Comparison of ENCODE assay signal across 9 mouse cellular contexts in the genomic region with DNA sequence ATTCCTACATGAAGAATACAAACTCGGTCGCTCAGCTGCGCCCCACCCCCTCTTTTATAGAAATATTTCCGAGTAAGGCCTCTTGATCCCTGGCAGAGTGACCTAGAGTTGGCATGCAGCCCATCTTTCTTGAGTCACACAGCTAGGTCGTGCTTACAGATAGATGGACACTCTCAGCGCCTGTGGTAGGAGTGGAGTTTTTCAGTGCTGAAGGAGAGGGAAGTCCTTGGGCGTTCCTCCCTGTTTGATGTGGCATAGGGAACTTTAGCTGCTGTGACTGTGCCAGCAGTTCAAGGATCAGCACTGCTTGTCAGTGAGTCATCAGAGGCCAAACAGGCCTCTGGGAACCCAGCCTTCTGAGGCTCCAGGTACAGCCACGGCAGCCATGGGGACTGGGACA. TPM values are rescaled to one million over a fixed set of nuclear protein-coding genes. Genes with fewer than 3 reads are reported as not detected.
A peak's percentile ranks its signal among the peaks of the same experiment; 100 is the strongest.
DNase-seq lines count a peak whose midpoint lies in the region; ATAC-seq and TF ChIP-seq lines count a peak whose summit lies in the region.
"Had no signal": no experiment of that assay in that cellular context is flagged by ENCODE, and none has a peak within 500 bp of the region (broad histone marks: within the 10 kb centered on the region; RNA-seq: fewer than 3 reads in every experiment).

No protein-coding gene starts in this region.

- H3K27me3 ChIP-seq in kidney, embryonic 15.5 days, result peaks cover 17% of the 10 kb centered on the region
- H3K27me3 ChIP-seq in midbrain, embryonic 11.5 days (ENCODE audit: control insufficient read depth, insufficient read depth, low read length), result no peaks in the 10 kb centered on the region

- H3K27ac ChIP-seq in kidney, embryonic 15.5 days, result no peak overlapping the region
- no peak overlapping the region for H3K27ac ChIP-seq in layer of hippocampus, adult 2 months
- no peak overlapping the region for H3K27ac ChIP-seq in midbrain, embryonic 11.5 days (ENCODE audit: low read depth, low read length)

- no peak overlapping the region for H3K4me2 ChIP-seq in kidney, embryonic 15.5 days
- no peak overlapping the region for H3K4me2 ChIP-seq in midbrain, embryonic 11.5 days

- 64% methylated on average over 8 of the region's 8 CpGs for WGBS in kidney, embryonic 15.5 days
- 87% methylated on average over 8 of the region's 8 CpGs for WGBS in midbrain, embryonic 11.5 days

- DNase-seq in kidney, adult 11 months, result peak; percentile 23
- peak; percentile 90 for DNase-seq in adrenal gland, adult 8-10 months
- DNase-seq in kidney, adult 8-10 months, result peak; percentile 13 to 23
- DNase-seq in skeletal muscle tissue, adult 2 months (ENCODE audit: low read depth, low spot score), result peak; percentile 58
- no peak for DNase-seq in layer of hippocampus, adult 2 months (ENCODE audit: low spot score in 2 of 2)
- DNase-seq in midbrain, embryonic 11.5 days (ENCODE audit: low spot score, missing footprints), result no peak

- H3K4me1 ChIP-seq in kidney, embryonic 15.5 days, result 0 out of 2 replicates have a peak, but pooled peaks cover 11% of the 10 kb centered on the region
- no peaks in the 10 kb centered on the region; the same call in 1 of the 2 replicates for H3K4me1 ChIP-seq in midbrain, embryonic 11.5 days (ENCODE audit: control insufficient read depth, insufficient read depth, low read length)

- no peaks in the 10 kb centered on the region for H3K9me3 ChIP-seq in kidney, embryonic 15.5 days (replicated peaks)
- H3K9me3 ChIP-seq in midbrain, embryonic 11.5 days (ENCODE audit: control insufficient read depth, low read length), result no peaks in the 10 kb centered on the region

- H3K4me3 ChIP-seq in kidney, embryonic 15.5 days (replicated peaks), result no peak overlapping the region
- no peak overlapping the region for H3K4me3 ChIP-seq in layer of hippocampus, adult 2 months
- no peak overlapping the region for H3K4me3 ChIP-seq in midbrain, embryonic 11.5 days (ENCODE audit: low read depth, low read length)
- H3K4me3 ChIP-seq: erythroblast, embryonic 14.5 days had no signal

- H3K9ac ChIP-seq in kidney, embryonic 15.5 days, result no peak overlapping the region
- H3K9ac ChIP-seq in midbrain, embryonic 11.5 days (ENCODE audit: low read length), result no peak overlapping the region

- no peak for ATAC-seq in kidney, embryonic 15.5 days (replicated peaks; ENCODE audit: low FRiP score)
- no peak for ATAC-seq in megakaryocyte-erythroid progenitor cell, adult 5-6 weeks (replicated peaks; ENCODE audit: low FRiP score, low TSS enrichment, poor library complexity, severe bottlenecking)
- ATAC-seq in midbrain, embryonic 11.5 days (ENCODE audit: low FRiP score), result no peak

- H3K36me3 ChIP-seq in kidney, embryonic 15.5 days, result no peaks in the 10 kb centered on the region
- H3K36me3 ChIP-seq in midbrain, embryonic 11.5 days (ENCODE audit: control insufficient read depth, insufficient read depth, low read length), result no peaks in the 10 kb centered on the region

- no peak for TF ChIP-seq CTCF in layer of hippocampus, adult 2 months (conservative IDR thresholded peaks at IDR 0.05)

RNA-seq across cellular contexts. Expression of a gene that starts 51.9 kb away (rescaled TPM):
- polyA plus RNA-seq in kidney, embryonic 15.5 days (2015; fragmentation: Nextera tagmentation; extraction: Ambion mirVana), result 0.74 and 0.78 TPM in 2 replicates
- 1 to 10 TPM in 2 of 4 experiments, under 1 TPM in 2; 0.38 to 1.9 (median 0.97) TPM for total RNA-seq in adrenal gland, adult 8-10 months (2022)
- not detected for total RNA-seq in layer of hippocampus, adult 2 months (2021)
- total RNA-seq in megakaryocyte-erythroid progenitor cell, adult 5-6 weeks (2014; fragmentation: Nextera tagmentation), result 0.87 TPM in 1 of 2 replicates, not detected in the other
- 0.75 TPM in 1 of 2 replicates, not detected in the other for total RNA-seq in megakaryocyte-erythroid progenitor cell, adult 5-6 weeks (2017)
- polyA plus RNA-seq in midbrain, embryonic 11.5 days (2014; fragmentation: Nextera tagmentation; extraction: Ambion mirVana), result 0.18 TPM in 1 of 2 replicates, not detected in the other
- polyA plus RNA-seq: erythroblast, embryonic 14.5 days had no signal

RNA-seq across cellular contexts. Expression of a gene that starts 58.9 kb away (rescaled TPM):
- polyA plus RNA-seq in kidney, embryonic 15.5 days (2015; fragmentation: Nextera tagmentation; extraction: Ambion mirVana), result 61.6 and 65.2 TPM in 2 replicates
- total RNA-seq in adrenal gland, adult 8-10 months (2022), result 1 to 10 TPM in 2 of 4 experiments, under 1 TPM in 2; 0.52 to 1.1 (median 0.89) TPM
- under 1 TPM; 0.25 to 0.77 TPM for total RNA-seq in layer of hippocampus, adult 2 months (2021)
- 36.4 and 51.6 TPM in 2 replicates for total RNA-seq in megakaryocyte-erythroid progenitor cell, adult 5-6 weeks (2014; fragmentation: Nextera tagmentation)
- 43.2 and 48.8 TPM in 2 replicates for total RNA-seq in megakaryocyte-erythroid progenitor cell, adult 5-6 weeks (2017)
- polyA plus RNA-seq in midbrain, embryonic 11.5 days (2014; fragmentation: Nextera tagmentation; extraction: Ambion mirVana), result 33.7 and 37.5 TPM in 2 replicates

Comparison
In these comparisons a context has a peak if more than half of its experiments do, and no peak if none do; other contexts are left out.
1. DNase-seq: peak in kidney, adult 11 months (single experiment), adrenal gland, adult 8-10 months (single experiment), kidney, adult 8-10 months (2 of 2) and skeletal muscle tissue, adult 2 months (single experiment); none in layer of hippocampus, adult 2 months (0 of 2) and midbrain, embryonic 11.5 days (single experiment).
2. RNA of a gene that starts 58.9 kb away (total RNA-seq): 36.4 to 51.6 TPM in megakaryocyte-erythroid progenitor cell, adult 5-6 weeks; 0.52 to 1.1 TPM in adrenal gland, adult 8-10 months and 0.25 to 0.77 TPM in layer of hippocampus, adult 2 months; every median in the first group is over 10 times any median in the second.